Mouse (Mus musculus) layer of hippocampus, adult 18-20 months (tissue): Measurements from ENCODE around the gene Fgf4. TPM values are rescaled to one million over a fixed set of nuclear protein-coding genes. Genes with fewer than 3 reads are reported as not detected.

Source experiments
- DNase-seq, 2 experiments: peaks; one replicate each; pipeline ENCODE4 v3.0.0; 2022; ENCODE audit warnings: low spot score in 2 of 2
- long read RNA-seq: library from polyadenylated mRNA; stranded (forward); transcript quantifications from one replicate; pipeline ENCODE4 v2.0.0, GENCODE M21; 2021
- total RNA-seq, 2 experiments: library from RNA; stranded (reverse); gene quantifications; 2 replicates each; pipeline ENCODE4 v1.2.3; 2021

Fgf4 gene
- total RNA-seq = not detected
- long read RNA-seq = 0 reads

DNA sequence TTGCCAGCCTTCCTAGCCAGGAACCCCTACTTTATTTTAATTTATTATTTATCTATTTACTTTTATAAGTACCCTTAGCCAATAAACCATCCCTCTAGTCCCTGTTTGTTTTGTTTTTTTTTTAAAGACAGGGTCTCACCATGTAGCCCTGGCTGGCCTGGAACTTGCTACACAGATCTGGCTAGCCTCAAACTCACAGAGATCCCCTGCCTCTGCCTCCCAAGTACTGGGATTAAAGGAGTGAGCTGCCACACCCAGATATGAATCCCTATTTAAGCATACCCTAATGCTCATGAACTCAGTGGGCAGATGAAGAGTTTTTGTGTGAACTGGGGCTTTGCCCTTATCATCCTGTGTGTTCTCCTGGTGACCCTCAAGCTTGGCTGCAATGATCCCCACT is at the start of gene Fgf4:
TSS of gene Fgf4 (plus strand) at position 301 of the 400 bp plus-strand sequence.
- DNase-seq = no peak

DNA sequence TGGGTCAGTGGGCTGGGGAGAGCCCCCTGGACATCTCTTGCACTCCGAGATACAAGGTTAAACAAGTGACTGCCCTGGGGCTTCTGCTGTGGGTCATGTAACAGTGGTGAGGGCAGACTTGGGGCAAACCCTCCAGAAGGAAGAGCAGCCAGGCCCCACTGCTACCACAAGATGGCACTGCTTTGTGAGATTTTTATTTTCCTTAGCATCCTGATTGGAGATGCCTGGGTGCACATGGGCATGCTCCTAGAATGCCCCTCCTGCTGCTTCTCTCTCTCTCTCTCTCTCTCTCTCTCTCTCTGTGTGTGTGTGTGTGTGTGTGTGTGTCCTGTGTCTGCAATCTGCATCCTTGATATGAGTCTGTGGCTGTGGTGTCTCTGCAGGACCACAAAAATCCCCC is 48.7 kb upstream of the Fgf4 start:
- peak; percentile 9 to 45 for DNase-seq

GRCm38 (mm10) chr7:144807036-144807435 is 40.1 kb upstream of the Fgf4 start:
- DNase-seq = no peak

DNA sequence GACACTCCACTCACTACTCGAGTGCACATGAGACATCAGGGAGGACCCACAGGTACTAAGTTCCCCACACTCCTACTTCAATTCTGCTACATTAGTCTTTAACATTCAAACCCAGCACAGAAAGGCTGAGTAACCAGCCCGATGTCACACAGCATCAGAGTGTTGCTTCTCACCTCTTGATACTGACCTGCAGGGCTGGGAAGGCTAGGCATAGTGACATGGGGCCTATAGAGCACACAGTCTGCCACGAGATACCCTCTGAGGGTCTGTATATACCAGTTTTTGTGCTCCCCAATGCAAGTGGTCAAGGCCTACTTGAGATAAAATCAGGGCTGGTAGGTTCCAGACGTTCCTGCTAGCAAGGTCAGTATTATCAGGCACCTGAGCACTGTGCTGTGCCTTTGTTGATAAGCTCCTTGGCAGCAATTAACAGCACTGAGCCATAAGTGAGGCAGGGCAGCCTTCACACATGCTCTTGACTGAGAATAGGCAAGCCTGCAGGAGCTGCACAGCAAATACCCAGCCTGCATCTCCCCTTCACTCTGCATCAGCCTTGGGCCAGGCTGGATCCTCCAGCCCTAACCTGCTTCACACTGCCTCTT is 39.1 kb upstream of the Fgf4 start:
- no peak for DNase-seq

DNA sequence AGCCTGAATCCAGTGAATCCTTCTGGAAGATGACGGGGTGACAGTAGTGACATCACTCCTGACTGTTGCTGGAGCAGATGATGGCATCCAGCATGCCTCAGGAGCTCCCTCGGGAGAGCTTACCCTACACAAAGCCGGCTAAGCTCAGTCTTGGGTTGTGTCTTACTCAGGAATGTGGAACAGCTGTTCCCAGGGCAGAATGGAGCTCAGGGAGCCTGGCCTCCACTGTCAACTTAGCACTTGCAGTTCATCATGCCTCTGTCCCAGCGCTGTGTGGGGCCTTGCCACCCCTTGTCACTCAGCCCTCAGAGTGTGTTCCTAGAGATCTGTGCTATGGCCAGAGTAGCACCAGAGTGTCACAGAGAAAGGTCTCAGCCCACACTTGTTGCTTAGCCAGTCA is 35.6 kb upstream of the Fgf4 start:
- no peak for DNase-seq

- DNase-seq = no peak
These were observed 25.3 kb upstream of the Fgf4 start for GRCm38 (mm10) chr7:144821901-144822300.

DNA sequence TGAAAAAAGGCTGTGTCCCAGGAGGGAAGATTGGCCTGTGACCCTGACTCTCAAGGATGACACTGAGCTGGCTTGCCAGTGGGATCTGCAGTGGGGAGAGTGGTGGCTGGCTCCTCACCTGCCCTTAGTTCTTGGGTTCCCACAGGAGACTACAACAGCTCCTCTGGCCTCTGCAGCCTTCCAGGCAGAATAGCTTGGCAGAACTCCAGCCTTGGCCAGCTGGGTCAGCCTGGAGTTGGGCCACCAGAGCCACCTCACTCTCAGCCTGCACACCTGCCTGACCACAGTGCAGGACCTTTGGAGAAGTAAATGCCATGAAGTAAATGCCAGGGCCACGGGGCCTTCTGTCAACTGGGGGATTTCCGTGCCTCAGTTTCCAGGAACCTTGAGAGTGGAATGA is 23.2 kb upstream of the Fgf4 start:
- DNase-seq = no peak

GRCm38 (mm10) chr7:144828369-144828768 is 18.8 kb upstream of the Fgf4 start:
- no peak for DNase-seq

GRCm38 (mm10) chr7:144837891-144838488 is 9.2 kb upstream of the Fgf4 start, which contains the start of gene Fgf3:
Gene Fgf3, plus strand, starts transcription at chr7:144838083.
- DNase-seq = no peak

GRCm38 (mm10) chr7:144838522-144839503 is 8.4 kb upstream of the Fgf4 start:
- no peak for DNase-seq

DNA sequence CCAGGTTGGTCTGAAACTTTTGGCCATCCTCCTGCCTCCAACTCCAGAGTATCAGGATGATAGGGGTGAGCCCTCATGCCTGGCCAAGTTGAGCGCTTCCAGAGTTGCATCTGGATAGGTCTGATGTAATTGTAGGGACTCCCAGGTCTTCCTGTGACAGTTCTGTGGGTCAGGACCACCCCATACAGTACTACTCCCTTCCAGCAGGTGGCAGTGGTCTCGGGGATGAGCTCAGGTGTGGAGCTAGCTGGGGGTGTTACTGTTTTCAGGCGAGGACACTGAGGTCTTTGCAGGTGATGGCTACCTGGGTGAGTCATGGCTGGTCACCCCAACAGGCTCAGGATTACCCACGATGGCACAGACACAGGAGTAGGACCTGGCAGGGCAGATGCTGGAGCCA is 1.0 kb upstream of the Fgf4 start:
- DNase-seq = peak in 1 of 2 experiments; percentile 16

DNA sequence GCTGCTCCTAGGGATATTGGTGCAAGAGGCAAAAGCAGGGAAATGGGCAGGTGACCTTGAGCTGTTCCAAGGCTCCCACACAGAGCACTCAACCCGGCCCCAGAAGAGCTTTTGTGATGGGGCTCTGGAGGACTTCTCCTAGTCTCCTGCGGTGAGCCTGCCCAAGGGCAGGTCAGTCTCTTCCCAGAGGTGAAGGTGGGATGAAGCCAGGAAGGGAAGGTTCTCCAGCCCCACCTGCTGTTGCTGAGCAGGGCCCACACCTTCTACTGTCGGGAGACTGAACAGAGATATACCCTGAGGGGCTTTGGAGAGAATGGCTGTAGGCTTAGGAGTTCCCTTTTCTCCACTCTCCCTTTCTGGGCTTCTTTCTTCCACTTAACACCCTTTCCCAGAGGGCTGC is 4.2 kb downstream of the Fgf4 start:
- DNase-seq = no peak

- DNase-seq = no peak
These were observed 7.8 kb downstream of the Fgf4 start for GRCm38 (mm10) chr7:144854966-144855365.

DNA sequence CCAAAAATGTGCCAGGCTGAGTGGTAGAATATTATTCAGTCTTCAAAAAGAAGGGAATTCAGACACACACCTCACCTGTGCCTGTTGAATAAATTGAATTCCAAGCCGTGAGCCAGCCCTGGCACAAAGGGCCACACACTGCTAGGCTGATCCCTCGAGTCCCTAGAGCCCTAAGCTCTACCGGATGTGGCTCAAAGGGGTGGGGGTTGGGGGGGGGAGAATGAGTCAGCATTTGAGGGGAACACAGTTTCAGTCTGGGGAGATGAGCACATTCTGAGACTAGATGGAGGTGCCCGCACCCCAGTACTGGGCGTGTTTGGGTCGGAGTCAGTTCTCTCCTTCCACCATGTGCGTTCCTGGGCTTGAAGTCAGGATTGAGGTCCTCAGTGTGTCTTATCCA is 10.0 kb downstream of the Fgf4 start:
- DNase-seq = no peak

DNA sequence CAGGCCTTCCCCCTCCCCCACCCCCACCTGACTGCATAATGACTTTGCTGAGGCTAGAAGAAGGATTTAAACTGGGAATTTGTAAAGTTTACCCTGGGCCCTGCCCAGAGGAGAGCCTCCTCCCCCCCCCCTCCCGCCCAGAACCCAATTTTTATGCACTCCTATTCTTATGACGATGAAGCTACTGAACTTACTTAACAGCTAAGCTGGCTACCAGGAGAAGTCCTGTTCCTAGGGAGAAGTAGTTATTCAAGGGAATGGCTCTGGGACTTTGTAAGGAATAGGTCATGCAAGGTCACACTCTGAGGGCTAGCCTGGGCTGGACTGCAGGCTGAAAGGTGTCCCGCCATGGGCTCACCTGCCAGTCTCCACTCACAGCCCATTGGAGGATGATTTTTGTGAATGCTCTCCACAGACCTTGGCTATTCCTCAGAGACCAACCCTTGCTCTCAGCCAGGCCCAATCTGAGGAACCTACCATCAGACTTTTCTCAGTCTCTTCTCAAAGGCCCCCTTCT is 10.7 kb downstream of the Fgf4 start:
- DNase-seq = no peak

DNA sequence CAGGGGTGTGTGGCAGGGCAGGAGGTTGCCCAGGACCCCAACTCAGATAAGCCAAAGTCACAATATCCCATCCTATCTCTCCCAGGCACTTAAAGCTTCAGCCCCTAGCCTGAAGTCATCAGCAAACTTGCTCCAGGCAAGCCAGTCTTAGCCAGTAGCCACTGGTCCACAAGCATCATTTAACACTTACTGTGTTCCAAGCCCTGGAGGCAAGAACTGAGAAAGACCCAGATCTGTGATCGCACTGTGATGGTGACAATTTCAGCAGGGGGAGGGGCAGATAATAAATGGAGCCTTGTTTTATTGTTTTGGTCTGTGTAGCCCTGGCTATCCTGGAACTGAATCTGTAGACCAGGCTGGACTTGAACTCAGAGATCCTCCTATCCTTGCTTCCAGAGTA is 11.5 kb downstream of the Fgf4 start:
- DNase-seq = no peak

GRCm38 (mm10) chr7:144861056-144861768 is 14.0 kb downstream of the Fgf4 start:
- no peak for DNase-seq

DNA sequence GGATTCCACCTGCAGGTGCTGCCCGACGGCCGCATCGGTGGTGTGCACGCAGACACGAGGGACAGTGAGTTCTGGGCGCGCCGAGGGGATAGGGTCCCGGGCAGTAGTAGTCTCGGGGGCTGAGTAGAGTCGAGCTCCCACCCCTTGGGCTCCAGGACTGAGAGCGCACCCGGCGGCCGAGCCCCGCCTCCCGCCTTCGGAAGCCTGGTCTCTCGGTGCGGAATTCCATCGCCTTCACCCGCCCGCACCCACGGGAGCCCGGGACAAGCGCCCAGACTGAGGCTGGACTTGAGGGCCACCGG is 14.6 kb downstream of the Fgf4 start:
- no peak for DNase-seq

GRCm38 (mm10) chr7:144862126-144862525 is 15.0 kb downstream of the Fgf4 start:
- DNase-seq = no peak

GRCm38 (mm10) chr7:144862712-144863111 is 15.5 kb downstream of the Fgf4 start:
- DNase-seq = no peak

GRCm38 (mm10) chr7:144863196-144863595 is 16.0 kb downstream of the Fgf4 start:
- no peak for DNase-seq
